Mouse (Mus musculus) liver, embryonic 14.5 days (tissue): ENCODE measurements around the gene Psmd9. TPM values are rescaled to one million over a fixed set of nuclear protein-coding genes. Genes with fewer than 3 reads are reported as not detected.

ENCODE experiments used
- ATAC-seq: fragments of 200-750 bp; cut with Nextera tagmentation; 2 replicates; pipeline ENCODE4 v1.8.0; 2017; ENCODE audit warnings: moderate number of reproducible peaks, mild to moderate bottlenecking, moderate library complexity; ENCODE audit not compliant: insufficient read depth
- DNase-seq, 3 experiments: peaks; one replicate each; pipeline ENCODE4 v3.0.0-alpha.2; 2012 to 2013; ENCODE audit warnings: low read depth in 3 of 3, low spot score in 3 of 3
- H3K27ac ChIP-seq: fragments of 300-500 bp; sonication (generic); 2 replicates; pipeline ENCODE4 v1.5.1; 2014; ENCODE audit warnings: moderate library complexity, mild to moderate bottlenecking, control low read depth, inconsistent platforms
- H3K27me3 ChIP-seq: fragments of 300-500 bp; sonication (generic); 2 replicates; pipeline ENCODE4 v1.6.1; 2014; ENCODE audit warnings: mild to moderate bottlenecking, low read length, moderate library complexity; ENCODE audit not compliant: control insufficient read depth, insufficient read depth
- H3K36me3 ChIP-seq: fragments of 300-500 bp; sonication (generic); replicated peaks from 2 replicates; pipeline ENCODE4 v1.6.1; 2014; ENCODE audit warnings: low read depth; ENCODE audit not compliant: control insufficient read depth, insufficient read depth
- H3K4me1 ChIP-seq, 2 experiments: fragments of 200-500 bp in 1 of 2; fragments of 300-500 bp in 1 of 2; sonication (generic) in 1 of 2; replicated peaks; 2 replicates each; pipeline ENCODE4 v1.6.1; 2012 to 2014; ENCODE audit warnings: antibody characterized with exemption in 1 of 2, inconsistent platforms in 1 of 2, low read length in 1 of 2; ENCODE audit not compliant: control insufficient read depth in 2 of 2, insufficient read depth in 2 of 2
- H3K4me2 ChIP-seq: fragments of 300-500 bp; sonication (generic); 2 replicates; pipeline ENCODE4 v1.6.1; 2014; ENCODE audit warnings: low read depth, mild to moderate bottlenecking, control low read depth, moderate library complexity
- H3K4me3 ChIP-seq, 2 experiments: fragments of 200-500 bp in 1 of 2; fragments of 300-500 bp in 1 of 2; sonication (generic) in 1 of 2; 2 replicates each; pipeline ENCODE4 v1.5.1; 2012 to 2014; ENCODE audit warnings: low read depth in 2 of 2, low read length in 2 of 2, mild to moderate bottlenecking in 2 of 2, control low read depth in 1 of 2, inconsistent platforms in 1 of 2, moderate library complexity in 1 of 2; ENCODE audit not compliant: insufficient read depth in 1 of 2
- H3K9ac ChIP-seq: fragments of 300-500 bp; sonication (generic); replicated peaks from 2 replicates; pipeline ENCODE4 v1.6.1; 2014; ENCODE audit warnings: mild to moderate bottlenecking, control low read depth, moderate library complexity
- H3K9me3 ChIP-seq: fragments of 300-500 bp; sonication (generic); 2 replicates; pipeline ENCODE4 v1.6.1; 2016; ENCODE audit warnings: low read length, mixed read lengths; ENCODE audit not compliant: control insufficient read depth
- CTCF ChIP-seq: IDR thresholded peaks from 2 replicates; pipeline ENCODE4 v1.5.1; 2016; ENCODE audit warnings: antibody characterized with exemption, low read depth, control low read depth
- EP300 ChIP-seq: IDR thresholded peaks from 2 replicates; pipeline ENCODE4 v1.6.1; 2016; ENCODE audit warnings: antibody characterized with exemption, low read depth
- whole genome bisulfite sequencing: fragments of 180-500 bp; shearing (Covaris S2); extraction: QIAGEN DNeasy Blood & Tissue Kit; methylation state at CpG from one replicate; pipeline ENCODE4 v1.1.7; 2014; ENCODE audit not compliant: insufficient replicate concordance; 5-methylcytosine and 5-hydroxymethylcytosine counted together
- polyA plus RNA-seq, 2 experiments: library from polyadenylated mRNA; depleted of rRNA in 1 of 2; stranded (reverse) in 1 of 2; unstranded in 1 of 2; fragments of >200 nt; fragmentation: Nextera tagmentation in 1 of 2; extraction: Ambion mirVana in 1 of 2; gene quantifications; 2 replicates each; pipeline versions ENCODE4 v1.2.1 to v1.2.3; 2012 to 2014

Psmd9 gene
- polyA plus RNA-seq, 2 experiments, result 26.6 to 51.4 TPM

GRCm38 (mm10) chr5:123140694-123141554 lies 28.3 kb upstream of the Psmd9 start:
- Histone ChIP-seq H3K4me2 (peak overlapping the region; percentile 100), H3K27me3 (no peaks in the 10 kb centered on the region), H3K36me3 (peaks cover 5% of the 10 kb centered on the region; the same call in 1 of the 2 replicates), H3K27ac (peak overlapping the region; percentile 98), H3K9ac (peak overlapping the region; percentile 99), H3K9me3 (no peaks in the 10 kb centered on the region), H3K4me1 (peaks cover 24 to 35% of the 10 kb centered on the region in 2 experiments), H3K4me3 (peak overlapping the region; percentile 74 to 79)
- ATAC-seq (peak; percentile 40), DNase-seq (peak; percentile 87 to 90 (median 89))
- TF ChIP-seq CTCF, result no peak
- TF ChIP-seq EP300, result no peak; the same call in none of the 2 replicates
- WGBS, result under 1% methylated on average over 31 of the region's 31 CpGs

GRCm38 (mm10) chr5:123141555-123142160 lies 27.6 kb upstream of the Psmd9 start:
- TF ChIP-seq CTCF (no peak), EP300 (no peak)
- no peaks in the 10 kb centered on the region for H3K9me3 ChIP-seq
- no peak for DNase-seq
- H3K4me2 ChIP-seq, result peak overlapping the region; percentile 100
- peak overlapping the region; percentile 98 for H3K27ac ChIP-seq
- WGBS, result 1% methylated on average over 35 of the region's 38 CpGs
- peak overlapping the region; percentile 63 to 74 for H3K4me3 ChIP-seq
- H3K4me1 ChIP-seq, result peaks cover 20 to 29% of the 10 kb centered on the region in 2 experiments
- no peak for ATAC-seq
- H3K36me3 ChIP-seq, result peaks cover 8% of the 10 kb centered on the region
- no peaks in the 10 kb centered on the region for H3K27me3 ChIP-seq
- peak overlapping the region; percentile 99 for H3K9ac ChIP-seq

GRCm38 (mm10) chr5:123142161-123143157 lies 26.8 kb upstream of the Psmd9 start, which contains the start of gene Setd1b:
Gene Setd1b, plus strand, starts transcription at chr5:123142193.
- peaks cover 16 to 21% of the 10 kb centered on the region in 2 experiments for H3K4me1 ChIP-seq
- peak; percentile 44 for ATAC-seq
- H3K27me3 ChIP-seq, result no peaks in the 10 kb centered on the region
- peak within 1 kb of the TSS; percentile 63 to 74 for H3K4me3 ChIP-seq
- WGBS, result under 1% methylated on average over 60 of the region's 103 CpGs
- peak within 1 kb of the TSS; percentile 98 for H3K27ac ChIP-seq
- DNase-seq, result no peak
- peaks cover 16% of the 10 kb centered on the region for H3K36me3 ChIP-seq
- H3K9me3 ChIP-seq, result no peaks in the 10 kb centered on the region
- TF ChIP-seq CTCF (peak; percentile 11; the same call in 1 of the 2 replicates), EP300 (no peak)
- peak within 1 kb of the TSS; percentile 100 for H3K4me2 ChIP-seq
- H3K9ac ChIP-seq, result peak within 1 kb of the TSS; percentile 99

GRCm38 (mm10) chr5:123143251-123143970 lies 25.8 kb upstream of the Psmd9 start:
- H3K36me3 ChIP-seq, result peaks cover 25% of the 10 kb centered on the region
- 3% methylated on average over 22 of the region's 24 CpGs for WGBS
- DNase-seq (no peak), ATAC-seq (no peak)
- peak overlapping the region; percentile 63 to 74 for H3K4me3 ChIP-seq
- H3K9me3 ChIP-seq, result no peaks in the 10 kb centered on the region
- H3K9ac ChIP-seq, result peak overlapping the region; percentile 99
- TF ChIP-seq EP300 (no peak), CTCF (no peak)
- peaks cover 12 to 18% of the 10 kb centered on the region in 2 experiments for H3K4me1 ChIP-seq
- H3K4me2 ChIP-seq, result peak overlapping the region; percentile 100
- peak overlapping the region; percentile 34; the same call in 1 of the 2 replicates for H3K27ac ChIP-seq
- no peaks in the 10 kb centered on the region for H3K27me3 ChIP-seq
